Mouse (Mus musculus): Measurements from ENCODE around the gene Gcm2.

DNA sequence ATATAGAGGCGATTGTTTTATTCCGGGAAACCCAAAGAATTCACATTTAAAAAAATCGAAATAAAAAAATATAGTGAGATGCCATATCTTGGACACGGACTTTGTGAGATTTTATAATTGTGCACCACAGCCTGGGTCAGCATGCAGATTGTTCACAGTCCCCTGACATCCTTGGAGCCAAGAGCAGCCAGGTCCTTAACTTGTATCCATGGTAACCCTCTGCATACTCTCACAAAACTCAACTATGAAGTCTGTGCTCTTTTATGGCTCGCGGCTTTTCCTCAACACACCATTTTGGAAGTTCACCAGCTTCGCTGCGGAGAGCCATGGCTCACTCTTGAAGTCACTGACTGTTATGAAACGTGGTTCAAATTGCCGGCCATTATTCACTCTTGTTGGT, 16.7 kb downstream of the Gcm2 start:
- TF ChIP-seq CTCF (IDR thresholded peaks at IDR 0.05; ENCODE audit: borderline replicate concordance, control insufficient read depth, extremely low read depth, insufficient read depth, low read length, poor library complexity) (no peak), POLR2A (IDR thresholded peaks at IDR 0.05; ENCODE audit: control insufficient read depth, extremely low read depth, insufficient read depth, low read length, poor library complexity) (no peak)
